In genomic region chr12:80063402-80064150, GRCm38 (mm10) we compare ENCODE assay signal across 10 mouse cellular contexts. TPM values are rescaled to one million over a fixed set of nuclear protein-coding genes. Genes with fewer than 3 reads are reported as not detected.
DNase-seq lines count a peak whose midpoint lies in the region; ATAC-seq and TF ChIP-seq lines count a peak whose summit lies in the region.
"Had no signal": no experiment of that assay in that cellular context is flagged by ENCODE, and none has a peak within 500 bp of the region (broad histone marks: within the 10 kb centered on the region; RNA-seq: fewer than 3 reads in every experiment).

No protein-coding gene starts in this region.

- H3K4me1 ChIP-seq in kidney, postnatal 0 days (replicated peaks; ENCODE audit: insufficient read depth, low read length): peaks cover 27% of the 10 kb centered on the region
- H3K4me1 ChIP-seq in embryonic facial prominence, embryonic 10.5 days: peaks cover 71% of the 10 kb centered on the region
- peaks cover 54% of the 10 kb centered on the region for H3K4me1 ChIP-seq in hindbrain, embryonic 12.5 days
- peaks cover 38% of the 10 kb centered on the region for H3K4me1 ChIP-seq in midbrain, embryonic 15.5 days

- H3K36me3 ChIP-seq in kidney, postnatal 0 days (ENCODE audit: insufficient read depth, low read length): no peaks in the 10 kb centered on the region
- no peaks in the 10 kb centered on the region for H3K36me3 ChIP-seq in embryonic facial prominence, embryonic 10.5 days (replicated peaks)
- H3K36me3 ChIP-seq in hindbrain, embryonic 12.5 days: no peaks in the 10 kb centered on the region
- no peaks in the 10 kb centered on the region for H3K36me3 ChIP-seq in midbrain, embryonic 15.5 days (replicated peaks)

- TF ChIP-seq CTCF in kidney, postnatal 0 days (IDR thresholded peaks at IDR 0.05; ENCODE audit: low read depth): no peak

- DNase-seq in kidney, postnatal 0 days (ENCODE audit: low spot score): no peak
- no peak for DNase-seq in kidney, postnatal 10 days
- DNase-seq in embryonic facial prominence, embryonic 10.5 days (ENCODE audit: low spot score): no peak
- no peak for DNase-seq in layer of hippocampus, postnatal 10 days (ENCODE audit: low spot score in 2 of 2)
- no peak for DNase-seq in retina, postnatal 1 day
- no peak for DNase-seq in adrenal gland, postnatal 25 days
- DNase-seq: kidney, adult 8-10 months; thymus, adult 18-20 months had no signal

- H3K9ac ChIP-seq in kidney, postnatal 0 days (ENCODE audit: low read depth, low read length): peak overlapping the region; percentile 5; the same call in 1 of the 2 replicates
- no peak overlapping the region for H3K9ac ChIP-seq in hindbrain, embryonic 12.5 days
- H3K9ac ChIP-seq in midbrain, embryonic 15.5 days: no peak overlapping the region

- H3K27me3 ChIP-seq in kidney, postnatal 0 days (ENCODE audit: insufficient read depth, low read length): no peaks in the 10 kb centered on the region
- no peaks in the 10 kb centered on the region for H3K27me3 ChIP-seq in embryonic facial prominence, embryonic 10.5 days (replicated peaks; ENCODE audit: low read depth, poor library complexity, severe bottlenecking)
- H3K27me3 ChIP-seq in hindbrain, embryonic 12.5 days: no peaks in the 10 kb centered on the region
- H3K27me3 ChIP-seq in midbrain, embryonic 15.5 days (replicated peaks): no peaks in the 10 kb centered on the region

- ATAC-seq in kidney, postnatal 0 days (replicated peaks; ENCODE audit: low FRiP score, low read depth): no peak
- ATAC-seq in hindbrain, embryonic 12.5 days (ENCODE audit: low FRiP score): no peak
- no peak for ATAC-seq in midbrain, embryonic 15.5 days (replicated peaks)

- no peak overlapping the region for H3K27ac ChIP-seq in kidney, postnatal 0 days
- H3K27ac ChIP-seq in embryonic facial prominence, embryonic 10.5 days (replicated peaks): peak overlapping the region; percentile 92
- H3K27ac ChIP-seq in hindbrain, embryonic 12.5 days: peak overlapping the region; percentile 87
- H3K27ac ChIP-seq in midbrain, embryonic 15.5 days: peak overlapping the region; percentile 83

- H3K4me2 ChIP-seq in kidney, postnatal 0 days (ENCODE audit: low read length): no peak overlapping the region
- H3K4me2 ChIP-seq in hindbrain, embryonic 12.5 days (replicated peaks): 0 out of 2 replicates have a peak overlapping the region, but pooled peaks have one; percentile 4
- no peak overlapping the region for H3K4me2 ChIP-seq in midbrain, embryonic 15.5 days

- no peaks in the 10 kb centered on the region for H3K9me3 ChIP-seq in kidney, postnatal 0 days (replicated peaks; ENCODE audit: low read length)
- no peaks in the 10 kb centered on the region for H3K9me3 ChIP-seq in embryonic facial prominence, embryonic 10.5 days
- H3K9me3 ChIP-seq in hindbrain, embryonic 12.5 days (replicated peaks): no peaks in the 10 kb centered on the region
- no peaks in the 10 kb centered on the region for H3K9me3 ChIP-seq in midbrain, embryonic 15.5 days

- WGBS in kidney, postnatal 0 days: 35% methylated on average over 7 of the region's 7 CpGs
- 39% methylated on average over 7 of the region's 7 CpGs for WGBS in embryonic facial prominence, embryonic 10.5 days
- WGBS in hindbrain, embryonic 12.5 days: 19% methylated on average over 7 of the region's 7 CpGs
- WGBS in midbrain, embryonic 15.5 days: 15% methylated on average over 7 of the region's 7 CpGs

- no peak overlapping the region for H3K4me3 ChIP-seq in kidney, postnatal 0 days (replicated peaks; ENCODE audit: low read depth, low read length)
- H3K4me3 ChIP-seq in embryonic facial prominence, embryonic 10.5 days: no peak overlapping the region
- no peak overlapping the region for H3K4me3 ChIP-seq in hindbrain, embryonic 12.5 days
- H3K4me3 ChIP-seq in midbrain, embryonic 15.5 days: no peak overlapping the region

RNA-seq across cellular contexts. Expression of gene Zfp36l1, which starts 49.2 kb away (rescaled TPM):
- polyA plus RNA-seq in kidney, postnatal 0 days (2015; fragmentation: Nextera tagmentation; extraction: Ambion mirVana): 141 and 160 TPM in 2 replicates
- 114 and 119 TPM in 2 replicates for polyA plus RNA-seq in embryonic facial prominence, embryonic 10.5 days (2016; fragmentation: Nextera tagmentation; extraction: Ambion mirVana)
- polyA plus RNA-seq in hindbrain, embryonic 12.5 days (2016; fragmentation: Nextera tagmentation; extraction: Ambion mirVana): 87.2 and 92.3 TPM in 2 replicates
- 37.1 and 41.4 TPM in 2 replicates for polyA plus RNA-seq in midbrain, embryonic 15.5 days (2015; fragmentation: Nextera tagmentation; extraction: Ambion mirVana)
- 10 to 100 TPM; 46.9 to 54.7 TPM for total RNA-seq in layer of hippocampus, postnatal 10 days (2021)
- 225 TPM in 2 replicates for total RNA-seq in adrenal gland, postnatal 25 days (2021)
